Comparison of ENCODE assay signal across 9 mouse cellular contexts in genomic region chr9:122635138-122635964, GRCm38 (mm10).
A peak's percentile ranks its signal among the peaks of the same experiment; 100 is the strongest.
DNase-seq lines count a peak whose midpoint lies in the region; ATAC-seq and TF ChIP-seq lines count a peak whose summit lies in the region.
"Had no signal": no experiment of that assay in that cellular context is flagged by ENCODE, and none has a peak within 500 bp of the region (broad histone marks: within the 10 kb centered on the region; RNA-seq: fewer than 3 reads in every experiment).

No protein-coding gene starts in this region.

- intact Hi-C loops in left cerebral cortex, postnatal 4 days (cut with DNase I) = no loop called here
- intact Hi-C loops in left cerebral cortex, adult 2 months (cut with DNase I) = no loop called here

- TF ChIP-seq CTCF in left cerebral cortex, adult 2 months (IDR thresholded peaks at IDR 0.05) = no peak

- no peak overlapping the region for H3K27ac ChIP-seq in left cerebral cortex, adult 2 months
- H3K27ac ChIP-seq in forebrain, embryonic 12.5 days = peak overlapping the region; percentile 13; the same call in 1 of the 2 replicates
- no peak overlapping the region for H3K27ac ChIP-seq in intestine, embryonic 15.5 days
- H3K27ac ChIP-seq: liver, embryonic 13.5 days had no signal

- H3K27me3 ChIP-seq in forebrain, embryonic 12.5 days = peaks cover 63% of the 10 kb centered on the region
- no peaks in the 10 kb centered on the region for H3K27me3 ChIP-seq in intestine, embryonic 15.5 days (replicated peaks)

- DNase-seq in left cerebral cortex, postnatal 4 days = peak; percentile 77
- no peak for DNase-seq in left cerebral cortex, adult 2 months (ENCODE audit: extremely low spot score in 1 of 2, low spot score in 2 of 2)
- DNase-seq in adrenal gland, postnatal 25 days = peak; percentile 24
- DNase-seq in lung, postnatal 25 days (ENCODE audit: low spot score) = peak; percentile 38
- DNase-seq in spleen, postnatal 4 days (ENCODE audit: low spot score in 2 of 2) = no peak
- no peak for DNase-seq in embryo, embryonic 11 days
- DNase-seq: liver, embryonic 13.5 days had no signal

- no peak overlapping the region for H3K4me3 ChIP-seq in left cerebral cortex, adult 2 months
- no peak overlapping the region for H3K4me3 ChIP-seq in forebrain, embryonic 12.5 days (replicated peaks)
- no peak overlapping the region for H3K4me3 ChIP-seq in intestine, embryonic 15.5 days (replicated peaks)
- H3K4me3 ChIP-seq: liver, embryonic 13.5 days had no signal

- no peak overlapping the region for H3K4me2 ChIP-seq in forebrain, embryonic 12.5 days
- H3K4me2 ChIP-seq in intestine, embryonic 15.5 days (replicated peaks) = no peak overlapping the region
- H3K4me2 ChIP-seq: liver, embryonic 13.5 days had no signal

- no peaks in the 10 kb centered on the region for H3K36me3 ChIP-seq in forebrain, embryonic 12.5 days (replicated peaks)
- no peaks in the 10 kb centered on the region for H3K36me3 ChIP-seq in intestine, embryonic 15.5 days
- H3K36me3 ChIP-seq: liver, embryonic 13.5 days had no signal

- 26% methylated on average over 10 of the region's 10 CpGs for WGBS in forebrain, embryonic 12.5 days
- WGBS in intestine, embryonic 15.5 days = 56% methylated on average over 10 of the region's 10 CpGs

- peaks cover 15% of the 10 kb centered on the region for H3K4me1 ChIP-seq in forebrain, embryonic 12.5 days
- H3K4me1 ChIP-seq in intestine, embryonic 15.5 days (replicated peaks) = no peaks in the 10 kb centered on the region
- H3K4me1 ChIP-seq: liver, embryonic 13.5 days had no signal

- no peak overlapping the region for H3K9ac ChIP-seq in forebrain, embryonic 12.5 days
- H3K9ac ChIP-seq in intestine, embryonic 15.5 days = no peak overlapping the region
- H3K9ac ChIP-seq: liver, embryonic 13.5 days had no signal

- no peaks in the 10 kb centered on the region for H3K9me3 ChIP-seq in forebrain, embryonic 12.5 days
- no peaks in the 10 kb centered on the region for H3K9me3 ChIP-seq in intestine, embryonic 15.5 days
- H3K9me3 ChIP-seq: liver, embryonic 13.5 days had no signal

- ATAC-seq in forebrain, embryonic 12.5 days (ENCODE audit: low FRiP score) = peak; percentile 75; the same call in 1 of the 2 replicates
- no peak for ATAC-seq in intestine, embryonic 15.5 days

Comparison
In these comparisons a context has a peak if more than half of its experiments do, and no peak if none do; other contexts are left out.
1. DNase-seq: peak in left cerebral cortex, postnatal 4 days (single experiment), adrenal gland, postnatal 25 days (single experiment) and lung, postnatal 25 days (single experiment); none in left cerebral cortex, adult 2 months (0 of 2), spleen, postnatal 4 days (0 of 2) and embryo, embryonic 11 days (single experiment).